Mouse (Mus musculus) monocyte, adult 5-6 weeks (primary cell): ENCODE data around the gene Tyrp1. TPM values are rescaled to one million over a fixed set of nuclear protein-coding genes. Genes with fewer than 3 reads are reported as not detected.

Experiments used
- ATAC-seq: fragments of 153-309, 156-312 bp; replicated peaks from 2 replicates; pipeline ENCODE4 v1.8.0; 2017; ENCODE audit warnings: mild to moderate bottlenecking; ENCODE audit not compliant: low TSS enrichment, insufficient number of reproducible peaks, severe bottlenecking, poor library complexity, low FRiP score
- total RNA-seq: library from RNA; stranded (forward); fragments of 200-1000, 200-491, 200-594 nt; gene quantifications from 3 replicates; pipeline ENCODE4 v1.2.3, GENCODE M21; 2017

The Tyrp1 gene
- total RNA-seq, 1 experiment from 2014 or later, result not detected

- no peak for ATAC-seq
Observed at GRCm38 (mm10) chr4:80881996-80882599, 48.2 kb downstream of the Tyrp1 start.

GRCm38 (mm10) chr4:80886631-80887030 lies 52.7 kb downstream of the Tyrp1 start:
- no peak for ATAC-seq

- no peak for ATAC-seq
Observed at GRCm38 (mm10) chr4:80891004-80891403, 57.1 kb downstream of the Tyrp1 start.

GRCm38 (mm10) chr4:80895278-80895894 lies 61.5 kb downstream of the Tyrp1 start:
- no peak for ATAC-seq

Other genes starting within 250 kb of the Tyrp1 start
- gene Lurap1l, start 76.5 kb downstream of the Tyrp1 start, total RNA-seq, result not detected in 3 replicates